Mouse (Mus musculus) thymus, postnatal 10 days (tissue): ENCODE results near the gene Cyp2d11.
"Not testable (repeated sequence)": the region's sequence is repeated elsewhere in the genome, so short reads cannot be mapped to it uniquely, and the experiment has no call there.

ENCODE experiments used
- DNase-seq, 2 experiments: peaks; one replicate each; pipeline ENCODE4 v3.0.0; 2021; ENCODE audit warnings: low spot score in 2 of 2

Gene Cyp2d11

GRCm38 (mm10) chr15:82379871-82380713 is 13.7 kb downstream of the Cyp2d11 start, which contains the start of gene Cyp2d22:
Gene Cyp2d22 (minus strand): TSS chr15:82380260.
- peak; percentile 16 to 19 for DNase-seq

GRCm38 (mm10) chr15:82379511-82379870 is 14.3 kb downstream of the Cyp2d11 start:
- DNase-seq: no peak

- no peak for DNase-seq
Measured at GRCm38 (mm10) chr15:82378261-82379180, 15.3 kb downstream of the Cyp2d11 start.

- DNase-seq: no peak
Measured at GRCm38 (mm10) chr15:82377701-82378100, 16.1 kb downstream of the Cyp2d11 start.

- DNase-seq: no peak
Measured at GRCm38 (mm10) chr15:82376393-82377138, 17.3 kb downstream of the Cyp2d11 start.

GRCm38 (mm10) chr15:82375855-82376254 is 18.0 kb downstream of the Cyp2d11 start:
- no peak for DNase-seq

GRCm38 (mm10) chr15:82374437-82374836 is 19.4 kb downstream of the Cyp2d11 start:
- DNase-seq: no peak

GRCm38 (mm10) chr15:82372991-82373390 is 20.8 kb downstream of the Cyp2d11 start:
- DNase-seq: no peak

GRCm38 (mm10) chr15:82372446-82372845 is 21.4 kb downstream of the Cyp2d11 start:
- no peak for DNase-seq

GRCm38 (mm10) chr15:82368851-82369250 is 25.0 kb downstream of the Cyp2d11 start:
- no peak for DNase-seq

GRCm38 (mm10) chr15:82368146-82368545 is 25.7 kb downstream of the Cyp2d11 start:
- DNase-seq: no peak

- DNase-seq: not testable (repeated sequence)
Measured at GRCm38 (mm10) chr15:82364561-82364960, 29.3 kb downstream of the Cyp2d11 start.

- DNase-seq: not testable (repeated sequence)
Measured at GRCm38 (mm10) chr15:82363801-82364200, 30.0 kb downstream of the Cyp2d11 start.

- no peak for DNase-seq
Measured at GRCm38 (mm10) chr15:82362234-82362633, 31.6 kb downstream of the Cyp2d11 start.

- no peak for DNase-seq
Measured at GRCm38 (mm10) chr15:82361459-82362018, 32.3 kb downstream of the Cyp2d11 start.

GRCm38 (mm10) chr15:82358431-82359260 is 35.2 kb downstream of the Cyp2d11 start:
- no peak for DNase-seq

GRCm38 (mm10) chr15:82354126-82354945 is 39.5 kb downstream of the Cyp2d11 start, which contains the start of gene Ndufa6:
Gene Ndufa6 (minus strand): TSS chr15:82354322.
- peak; percentile 96 to 99 for DNase-seq

- no peak for DNase-seq
Measured at GRCm38 (mm10) chr15:82353745-82354113, 40.1 kb downstream of the Cyp2d11 start.

- no peak for DNase-seq
Measured at GRCm38 (mm10) chr15:82353078-82353744, 40.6 kb downstream of the Cyp2d11 start.
